Mouse (Mus musculus): ENCODE measurements at regions not wholly inside any gene's neighbourhood (a gene's known extent, or its start where the extent isn't known, plus 50 kb on each side); places are given as distances from the start of the nearest gene placed in this dataset.

DNA sequence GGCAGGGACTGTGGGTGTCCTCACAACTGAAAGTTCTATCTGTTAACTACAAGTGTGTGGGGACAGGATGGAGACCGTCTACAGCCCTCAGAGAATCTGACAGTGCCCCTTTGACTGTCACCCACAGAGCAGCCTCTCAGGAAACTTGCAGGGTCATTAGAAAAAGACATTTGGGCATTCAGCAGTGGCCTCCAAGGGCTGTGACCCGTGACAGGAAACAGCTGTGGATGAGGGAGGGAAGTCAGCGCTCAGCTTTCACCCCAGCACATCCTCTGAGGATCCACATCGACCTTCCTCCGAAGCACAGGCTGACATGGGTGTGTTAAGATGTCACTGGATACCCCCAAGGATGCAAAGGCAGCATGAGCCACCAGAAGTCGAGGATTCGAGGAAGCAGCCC, 106.3 kb upstream of the Sulf2 start:
- TF ChIP-seq MAFK (IDR thresholded peaks at IDR 0.05; ENCODE audit: insufficient read depth, low read depth, low read length) (no peak), ZNF384 (IDR thresholded peaks at IDR 0.05; ENCODE audit: low read depth, low read length) (no peak), ZC3H11A (IDR thresholded peaks at IDR 0.05; ENCODE audit: borderline replicate concordance, low read depth, low read length) (no peak)
